Mouse (Mus musculus) monocyte, adult 5-6 weeks (primary cell): ENCODE measurements at regions not wholly inside any gene's neighbourhood (a gene's known extent, or its start where the extent isn't known, plus 50 kb on each side); places are given as distances from the start of the nearest gene placed in this dataset.

Source experiments
- ATAC-seq: fragments of 153-309, 156-312 bp; replicated peaks from 2 replicates; pipeline ENCODE4 v1.8.0; 2017; ENCODE audit warnings: mild to moderate bottlenecking; ENCODE audit not compliant: low TSS enrichment, insufficient number of reproducible peaks, severe bottlenecking, poor library complexity, low FRiP score

GRCm38 (mm10) chr9:96419151-96419550, 54.9 kb upstream of the Atp1b3 start:
- ATAC-seq: no peak

GRCm38 (mm10) chr9:96415873-96416570, 51.8 kb upstream of the Atp1b3 start:
- ATAC-seq: 0 out of 2 replicates have a peak, but pooled peaks have one; percentile 13
